13 mouse cellular contexts compared by ENCODE assay signal in the genomic region with DNA sequence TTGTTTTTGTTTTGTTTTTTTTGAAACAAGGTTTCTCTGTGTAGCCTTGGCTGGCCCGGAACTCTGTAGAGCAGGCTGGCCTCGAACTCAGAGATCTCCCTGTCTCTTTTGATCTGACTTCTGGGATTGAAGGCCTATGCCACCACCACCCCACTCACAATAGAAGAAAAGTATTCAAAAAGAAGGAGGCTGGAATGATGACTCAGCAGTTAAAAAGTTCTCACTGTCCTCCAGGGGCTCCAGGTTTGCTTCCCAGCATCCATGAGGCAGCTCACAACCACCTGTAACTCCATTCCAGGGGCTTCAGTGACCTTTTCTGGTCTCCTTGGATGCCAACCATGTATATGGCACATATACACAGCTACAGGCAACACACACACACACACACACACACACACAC.
"Had no signal": no experiment of that assay in that cellular context is flagged by ENCODE, and none has a peak within 500 bp of the region (broad histone marks: within the 10 kb centered on the region; RNA-seq: fewer than 3 reads in every experiment).

No protein-coding gene starts in this region.

- H3K4me2 ChIP-seq: lung, embryonic 14.5 days; midbrain, embryonic 12.5 days; neural tube, embryonic 12.5 days had no signal

- H3K27ac ChIP-seq: midbrain, embryonic 10.5 days; midbrain, embryonic 12.5 days; neural tube, embryonic 12.5 days had no signal

- H3K36me3 ChIP-seq: midbrain, embryonic 10.5 days; midbrain, embryonic 12.5 days; neural tube, embryonic 12.5 days had no signal

- H3K27me3 ChIP-seq: neural tube, embryonic 12.5 days had no signal

- H3K9ac ChIP-seq: lung, embryonic 14.5 days; midbrain, embryonic 12.5 days; neural tube, embryonic 12.5 days had no signal

- H3K9me3 ChIP-seq: midbrain, embryonic 10.5 days; midbrain, embryonic 12.5 days; neural tube, embryonic 12.5 days had no signal

- H3K4me3 ChIP-seq: midbrain, embryonic 10.5 days; midbrain, embryonic 12.5 days; myocyte; neural tube, embryonic 12.5 days had no signal

- DNase-seq: lung, adult 18-20 months; lung, embryonic 14.5 days; lung, postnatal 10 days; lung, postnatal 4 days; midbrain, embryonic 14.5 days; right cerebral cortex, postnatal 14 days; thymus, adult 18-20 months; thymus, postnatal 25 days; thymus, postnatal 4 days had no signal

- H3K4me1 ChIP-seq: midbrain, embryonic 10.5 days; midbrain, embryonic 12.5 days; neural tube, embryonic 12.5 days had no signal
